Mouse (Mus musculus) liver, embryonic 14.5 days (tissue): ENCODE measurements around the gene Iqsec1. TPM values are rescaled to one million over a fixed set of nuclear protein-coding genes. Genes with fewer than 3 reads are reported as not detected.

ENCODE experiments used
- ATAC-seq: fragments of 200-750 bp; cut with Nextera tagmentation; 2 replicates; pipeline ENCODE4 v1.8.0; 2017; ENCODE audit warnings: moderate number of reproducible peaks, mild to moderate bottlenecking, moderate library complexity; ENCODE audit not compliant: insufficient read depth
- DNase-seq, 3 experiments: peaks; one replicate each; pipeline ENCODE4 v3.0.0-alpha.2; 2012 to 2013; ENCODE audit warnings: low read depth in 3 of 3, low spot score in 3 of 3
- H3K27ac ChIP-seq: fragments of 300-500 bp; sonication (generic); 2 replicates; pipeline ENCODE4 v1.5.1; 2014; ENCODE audit warnings: moderate library complexity, mild to moderate bottlenecking, control low read depth, inconsistent platforms
- H3K27me3 ChIP-seq: fragments of 300-500 bp; sonication (generic); 2 replicates; pipeline ENCODE4 v1.6.1; 2014; ENCODE audit warnings: mild to moderate bottlenecking, low read length, moderate library complexity; ENCODE audit not compliant: control insufficient read depth, insufficient read depth
- H3K36me3 ChIP-seq: fragments of 300-500 bp; sonication (generic); replicated peaks from 2 replicates; pipeline ENCODE4 v1.6.1; 2014; ENCODE audit warnings: low read depth; ENCODE audit not compliant: control insufficient read depth, insufficient read depth
- H3K4me1 ChIP-seq, 2 experiments: fragments of 200-500 bp in 1 of 2; fragments of 300-500 bp in 1 of 2; sonication (generic) in 1 of 2; replicated peaks; 2 replicates each; pipeline ENCODE4 v1.6.1; 2012 to 2014; ENCODE audit warnings: antibody characterized with exemption in 1 of 2, inconsistent platforms in 1 of 2, low read length in 1 of 2; ENCODE audit not compliant: control insufficient read depth in 2 of 2, insufficient read depth in 2 of 2
- H3K4me2 ChIP-seq: fragments of 300-500 bp; sonication (generic); 2 replicates; pipeline ENCODE4 v1.6.1; 2014; ENCODE audit warnings: low read depth, mild to moderate bottlenecking, control low read depth, moderate library complexity
- H3K4me3 ChIP-seq, 2 experiments: fragments of 200-500 bp in 1 of 2; fragments of 300-500 bp in 1 of 2; sonication (generic) in 1 of 2; 2 replicates each; pipeline ENCODE4 v1.5.1; 2012 to 2014; ENCODE audit warnings: low read depth in 2 of 2, low read length in 2 of 2, mild to moderate bottlenecking in 2 of 2, control low read depth in 1 of 2, inconsistent platforms in 1 of 2, moderate library complexity in 1 of 2; ENCODE audit not compliant: insufficient read depth in 1 of 2
- H3K9ac ChIP-seq: fragments of 300-500 bp; sonication (generic); replicated peaks from 2 replicates; pipeline ENCODE4 v1.6.1; 2014; ENCODE audit warnings: mild to moderate bottlenecking, control low read depth, moderate library complexity
- H3K9me3 ChIP-seq: fragments of 300-500 bp; sonication (generic); 2 replicates; pipeline ENCODE4 v1.6.1; 2016; ENCODE audit warnings: low read length, mixed read lengths; ENCODE audit not compliant: control insufficient read depth
- CTCF ChIP-seq: IDR thresholded peaks from 2 replicates; pipeline ENCODE4 v1.5.1; 2016; ENCODE audit warnings: antibody characterized with exemption, low read depth, control low read depth
- EP300 ChIP-seq: IDR thresholded peaks from 2 replicates; pipeline ENCODE4 v1.6.1; 2016; ENCODE audit warnings: antibody characterized with exemption, low read depth
- WGBS: fragments of 180-500 bp; shearing (Covaris S2); extraction: QIAGEN DNeasy Blood & Tissue Kit; methylation state at CpG from one replicate; pipeline ENCODE4 v1.1.7; 2014; ENCODE audit not compliant: insufficient replicate concordance; 5-methylcytosine and 5-hydroxymethylcytosine counted together
- polyA plus RNA-seq, 2 experiments: library from polyadenylated mRNA; depleted of rRNA in 1 of 2; stranded (reverse) in 1 of 2; unstranded in 1 of 2; fragments of >200 nt; fragmentation: Nextera tagmentation in 1 of 2; extraction: Ambion mirVana in 1 of 2; gene quantifications; 2 replicates each; pipeline versions ENCODE4 v1.2.1 to v1.2.3; 2012 to 2014

Iqsec1 gene
- polyA plus RNA-seq, 2 experiments = 4.0 to 9.0 TPM

DNA sequence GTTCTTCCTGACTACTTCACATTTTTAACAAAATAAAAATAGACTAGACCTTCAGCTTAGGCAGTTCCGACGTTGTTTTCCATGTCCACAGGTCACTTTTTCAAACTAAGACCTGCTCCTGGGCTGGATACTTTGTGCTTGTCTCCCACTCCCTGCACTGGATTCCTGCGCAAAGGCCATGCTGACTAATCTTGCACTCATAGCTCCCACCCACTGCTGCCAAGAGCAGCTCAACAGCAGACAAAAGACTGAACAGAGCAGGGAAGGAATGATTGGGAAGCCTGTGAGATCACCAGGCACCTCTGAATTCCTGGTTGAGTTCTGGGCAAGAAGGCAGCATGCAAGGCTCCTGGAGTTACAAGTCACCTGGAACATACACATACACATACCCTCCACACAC lies 8.5 kb upstream of the Iqsec1 start:
- Histone ChIP-seq H3K9ac (no peak overlapping the region), H3K4me2 (no peak overlapping the region), H3K4me3 (no peak overlapping the region), H3K27ac (no peak overlapping the region), H3K9me3 (no peaks in the 10 kb centered on the region), H3K27me3 (no peaks in the 10 kb centered on the region), H3K4me1 (peaks cover 11 to 34% of the 10 kb centered on the region in 2 experiments), H3K36me3 (no peaks in the 10 kb centered on the region)
- WGBS = 80% methylated on average over 3 of the region's 3 CpGs
- TF ChIP-seq EP300 = no peak
- no peak for TF ChIP-seq CTCF
- DNase-seq = no peak
- no peak for ATAC-seq

- DNase-seq (no peak), ATAC-seq (no peak)
- TF ChIP-seq CTCF = no peak
- TF ChIP-seq EP300 = no peak
- no peaks in the 10 kb centered on the region for H3K27me3 ChIP-seq
- no peak overlapping the region for H3K4me3 ChIP-seq
- H3K9me3 ChIP-seq = no peaks in the 10 kb centered on the region
- H3K4me1 ChIP-seq = peaks cover 4 to 25% of the 10 kb centered on the region in 2 experiments
- no peaks in the 10 kb centered on the region for H3K36me3 ChIP-seq
- no peak overlapping the region for H3K9ac ChIP-seq
- H3K4me2 ChIP-seq = no peak overlapping the region
- no peak overlapping the region for H3K27ac ChIP-seq
- 72% methylated on average over 2 of the region's 2 CpGs for WGBS
Observed at GRCm38 (mm10) chr6:90996181-90996580, 7.7 kb upstream of the Iqsec1 start.

DNA sequence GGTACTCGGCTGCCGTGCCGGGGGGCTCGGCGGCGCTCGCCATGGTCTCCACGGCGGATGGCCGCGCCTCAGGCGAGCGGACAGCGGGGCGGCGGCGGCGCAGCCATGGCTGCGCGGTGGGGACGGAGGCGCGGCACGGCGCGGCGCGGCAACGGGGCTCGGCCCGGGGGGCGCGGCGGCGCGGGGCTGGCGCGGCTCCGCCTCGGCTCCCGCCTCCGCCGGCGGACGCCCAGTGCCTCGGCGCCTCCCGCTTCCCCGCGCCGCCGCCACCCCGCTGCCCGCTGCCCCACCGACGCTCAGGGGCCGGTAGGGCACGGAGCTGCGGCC lies 223 bp downstream of the Iqsec1 start:
- TF ChIP-seq CTCF = no peak
- TF ChIP-seq EP300 = no peak
- peak overlapping the region; percentile 51 for H3K9ac ChIP-seq
- H3K36me3 ChIP-seq = no peaks in the 10 kb centered on the region
- H3K4me2 ChIP-seq = peak overlapping the region; percentile 97
- H3K4me3 ChIP-seq = peak overlapping the region; percentile 63 to 78
- peaks cover 29% of the 10 kb centered on the region for H3K27me3 ChIP-seq
- DNase-seq (no peak), ATAC-seq (peak; percentile 27)
- WGBS = 0% methylated on average over 39 of the region's 59 CpGs
- H3K4me1 ChIP-seq = peaks cover 8 to 18% of the 10 kb centered on the region in 2 experiments; a peak in 3 of 4 replicates
- no peak overlapping the region for H3K27ac ChIP-seq
- H3K9me3 ChIP-seq = no peaks in the 10 kb centered on the region

- Histone ChIP-seq H3K4me2 (peak overlapping the region; percentile 97), H3K27me3 (peaks cover 29% of the 10 kb centered on the region), H3K4me3 (peak overlapping the region; percentile 63 to 78), H3K9me3 (no peaks in the 10 kb centered on the region), H3K9ac (peak overlapping the region; percentile 51), H3K36me3 (no peaks in the 10 kb centered on the region), H3K4me1 (peaks cover 8 to 16% of the 10 kb centered on the region in 2 experiments; a peak in 3 of 4 replicates), H3K27ac (no peak overlapping the region)
- WGBS = under 1% methylated on average over 74 of the region's 76 CpGs
- TF ChIP-seq EP300 = no peak
- TF ChIP-seq CTCF = no peak
- no peak for ATAC-seq
- no peak for DNase-seq
Observed at GRCm38 (mm10) chr6:90987561-90988298, 755 bp downstream of the Iqsec1 start.

DNA sequence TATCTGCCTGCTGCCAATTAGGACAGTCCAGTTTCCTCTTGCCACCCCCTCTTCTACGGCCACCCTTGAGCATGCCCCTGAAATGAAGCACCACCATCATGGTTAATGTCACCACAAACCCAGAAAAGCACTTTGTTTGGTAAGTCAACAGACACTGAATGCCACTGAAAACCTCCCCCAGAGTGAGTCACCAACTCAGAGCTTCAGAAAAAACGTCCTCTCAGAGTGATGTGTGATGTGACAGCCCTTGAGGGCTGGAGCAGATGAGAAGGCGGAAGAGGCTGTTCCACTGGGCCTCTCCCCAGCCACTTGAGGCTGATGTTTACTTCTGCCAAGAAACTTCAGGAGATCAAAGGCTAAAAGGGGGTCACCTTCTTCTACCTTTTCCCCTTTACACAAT lies 4.4 kb downstream of the Iqsec1 start:
- ATAC-seq (no peak), DNase-seq (no peak)
- Histone ChIP-seq H3K9ac (no peak overlapping the region), H3K36me3 (no peaks in the 10 kb centered on the region), H3K9me3 (no peaks in the 10 kb centered on the region), H3K27ac (no peak overlapping the region), H3K4me2 (no peak overlapping the region), H3K27me3 (peaks cover 29% of the 10 kb centered on the region), H3K4me3 (no peak overlapping the region), H3K4me1 (peaks cover 2 to 6% of the 10 kb centered on the region in 2 experiments; a peak in 3 of 4 replicates)
- 40% methylated on average over 3 of the region's 3 CpGs for WGBS
- TF ChIP-seq CTCF (no peak), EP300 (no peak)
